Mouse (Mus musculus) urinary bladder, adult 18-20 months (tissue): ENCODE data around the gene Tsen2.

Experiments used
- DNase-seq, 2 experiments: peaks; one replicate each; pipeline ENCODE4 v3.0.0; 2022; ENCODE audit warnings: low spot score in 2 of 2, mixed read lengths in 2 of 2

The Tsen2 gene

GRCm38 (mm10) chr6:115595667-115596066 lies 51.2 kb downstream of the Tsen2 start:
- DNase-seq: no peak

DNA sequence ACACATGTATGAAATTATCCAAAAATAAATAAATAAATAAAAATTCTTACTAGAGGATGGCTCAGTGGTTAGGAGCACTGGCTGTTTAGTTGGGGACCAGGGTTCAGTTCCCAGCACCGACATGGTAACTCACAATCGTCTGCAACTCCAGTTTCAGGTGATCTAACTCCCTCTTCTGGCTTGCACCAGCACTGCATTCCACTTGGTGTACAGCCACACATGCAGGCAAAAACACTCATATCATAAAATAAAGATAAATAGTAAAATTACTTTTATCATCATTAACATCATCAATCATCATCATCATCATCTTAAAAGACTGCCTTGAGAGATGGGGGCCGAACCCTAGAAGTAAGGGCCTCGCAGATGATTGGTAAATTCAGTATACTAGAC lies 56.9 kb downstream of the Tsen2 start:
- no peak for DNase-seq

DNA sequence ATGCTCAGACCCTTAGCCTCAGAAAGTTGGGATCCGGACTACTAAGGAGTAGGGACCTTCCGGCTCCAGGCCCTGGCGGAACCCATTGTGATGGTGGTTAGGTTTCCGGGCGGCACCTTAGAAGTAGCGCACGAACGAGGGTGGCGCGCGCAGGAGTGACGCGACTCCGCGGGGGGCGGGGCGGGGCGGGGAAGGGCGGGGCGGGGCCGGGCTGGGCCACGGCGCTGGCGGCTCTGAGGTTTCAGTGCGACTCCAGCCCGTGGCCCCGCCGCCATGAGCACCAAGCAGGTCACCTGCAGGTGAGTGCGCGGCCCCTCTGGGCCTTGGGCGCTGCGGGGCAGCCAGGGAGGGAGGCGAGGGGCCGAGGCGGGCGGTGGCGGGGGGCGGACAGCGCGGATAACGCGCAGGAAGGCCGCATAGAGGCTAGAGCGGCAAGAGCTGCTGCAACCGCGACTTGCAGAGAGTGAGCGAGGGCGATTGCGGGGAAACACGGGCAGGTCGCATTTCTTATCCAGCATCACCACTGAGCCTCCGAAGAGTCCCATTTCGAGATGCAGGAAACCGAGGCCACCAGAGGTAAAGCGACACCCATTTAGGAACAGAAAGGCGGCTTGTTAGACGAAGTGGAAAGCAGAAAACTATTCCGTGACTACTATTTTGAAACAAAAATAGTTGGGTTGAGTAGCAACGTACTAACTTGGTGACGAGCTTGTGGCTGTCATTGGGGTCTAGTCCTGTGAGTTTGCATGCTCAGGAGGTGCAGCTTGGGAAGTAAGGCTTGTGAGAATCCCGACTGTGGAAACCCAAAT lies 57.5 kb downstream of the Tsen2 start, which contains the start of gene Mkrn2:
Gene Mkrn2 (plus strand): TSS at position 188 of the 809 bp plus-strand sequence.
- DNase-seq: peak; percentile 64 to 83

DNA sequence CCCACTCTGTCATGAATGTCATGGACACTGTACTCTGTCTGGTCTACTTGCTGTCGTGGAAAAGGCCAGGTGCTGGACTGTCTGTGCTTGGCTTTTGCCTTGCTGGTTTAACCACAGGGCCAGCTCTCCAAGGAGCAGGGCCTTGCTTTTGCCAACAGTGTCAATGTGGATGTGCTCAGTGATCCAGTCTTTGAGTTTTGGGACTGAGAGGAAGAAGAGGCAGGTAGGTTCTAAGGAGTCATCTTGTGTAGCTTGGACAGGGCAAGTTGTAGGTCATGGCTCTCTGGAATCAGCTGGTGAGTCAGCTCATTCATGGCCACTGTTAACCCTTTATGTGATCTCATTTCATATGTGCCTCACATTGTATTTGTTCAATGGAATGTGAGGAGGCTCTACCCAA lies 62.0 kb downstream of the Tsen2 start:
- no peak for DNase-seq

DNA sequence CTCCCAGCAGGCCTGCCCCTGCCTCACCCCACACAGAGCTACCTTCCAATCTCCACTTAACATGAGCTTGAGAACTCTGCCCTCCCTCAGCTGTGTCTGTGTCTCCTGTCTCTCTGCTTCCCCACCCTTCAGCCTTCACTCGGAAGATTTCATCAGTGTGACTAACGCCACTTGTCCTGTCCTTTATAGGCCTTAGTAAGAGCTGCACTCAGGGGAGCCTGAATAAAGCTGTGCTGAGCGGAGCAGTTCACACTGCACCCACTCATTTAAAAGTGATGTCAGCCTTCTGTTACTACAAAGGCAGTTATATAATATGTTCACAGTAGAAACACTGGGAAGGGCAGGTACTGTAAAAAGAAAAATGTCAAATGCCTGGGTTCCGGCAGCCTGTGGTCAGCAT lies 63.0 kb downstream of the Tsen2 start:
- DNase-seq: no peak

DNA sequence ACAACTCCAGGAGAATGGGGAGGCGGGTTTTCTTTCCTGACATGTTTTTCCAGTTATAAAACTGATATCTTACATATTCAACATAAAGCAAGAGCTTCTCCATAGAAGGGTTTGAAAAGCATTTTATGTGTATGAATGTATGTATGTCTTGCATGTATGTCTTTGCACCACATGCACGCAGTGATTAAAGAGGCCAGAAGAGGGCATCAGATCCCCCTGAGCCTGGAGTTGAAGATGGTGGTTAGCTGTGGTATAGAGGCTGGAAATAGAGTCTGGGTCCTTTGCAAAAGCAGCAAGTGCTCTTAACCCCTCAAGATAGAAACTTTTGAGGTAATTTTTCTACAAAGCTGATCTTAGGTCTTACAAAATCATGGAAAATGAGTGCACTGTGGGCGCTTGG lies 64.7 kb downstream of the Tsen2 start:
- no peak for DNase-seq

DNA sequence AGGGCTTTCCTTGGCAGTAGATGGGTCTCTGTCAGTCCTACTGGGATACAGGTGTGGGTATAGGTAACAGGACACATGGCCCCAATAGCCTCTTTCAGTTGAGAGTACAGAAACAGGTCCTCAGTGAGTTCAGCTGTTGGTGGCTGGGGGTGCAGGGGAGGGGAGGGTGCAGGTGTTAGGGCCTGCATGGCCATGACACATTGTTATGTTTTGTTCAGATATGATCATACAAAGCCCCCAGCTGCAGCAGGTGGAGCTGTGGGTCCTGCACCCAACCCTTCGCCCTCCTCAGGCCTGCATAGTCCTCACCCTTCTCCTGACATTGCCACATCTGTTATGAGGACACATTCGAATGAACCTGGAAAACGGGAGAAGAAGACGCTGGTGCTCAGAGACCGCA lies 65.8 kb downstream of the Tsen2 start:
- DNase-seq: no peak

DNA sequence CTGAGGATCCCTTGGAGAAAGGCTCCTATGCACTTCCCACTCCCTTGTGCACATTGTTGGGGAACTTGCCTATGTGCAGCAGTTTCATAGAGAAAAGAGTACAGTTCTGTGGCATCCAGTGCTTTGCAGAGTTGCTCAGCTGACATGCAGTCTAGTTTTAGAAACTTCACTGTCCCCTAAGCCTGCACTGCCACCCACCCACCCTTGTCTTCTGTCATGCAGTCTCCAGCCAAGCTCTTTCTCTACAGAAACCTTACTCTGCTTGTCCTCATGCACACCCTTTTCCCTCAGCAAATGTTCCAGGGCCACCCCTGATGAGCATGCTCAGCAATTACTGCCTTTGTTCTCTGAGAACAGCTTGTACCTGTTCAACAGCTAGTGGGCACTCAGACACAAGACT lies 69.3 kb downstream of the Tsen2 start:
- no peak for DNase-seq

DNA sequence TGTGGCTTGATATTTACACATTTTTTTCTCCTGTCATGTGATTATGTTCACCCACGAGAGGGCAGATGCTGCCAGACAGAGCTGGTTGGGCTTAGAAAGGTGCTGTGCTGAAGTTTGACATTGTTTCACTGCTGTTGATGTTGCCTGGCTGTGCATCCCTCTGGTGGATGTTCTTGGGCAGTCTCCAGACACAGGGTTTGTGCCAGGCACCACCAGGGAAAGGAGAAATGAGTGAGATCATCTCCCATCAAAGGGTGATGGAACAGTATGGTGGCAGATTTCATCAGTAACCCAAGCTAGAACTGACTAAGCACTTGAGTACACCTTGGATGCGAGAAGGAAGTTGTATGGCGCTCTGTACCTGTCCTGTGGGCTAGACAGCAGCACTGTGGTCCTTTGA lies 71.5 kb downstream of the Tsen2 start:
- no peak for DNase-seq

- DNase-seq: no peak
Observed at GRCm38 (mm10) chr6:115619818-115620217, 75.4 kb downstream of the Tsen2 start.

- no peak for DNase-seq
Observed at GRCm38 (mm10) chr6:115620942-115621341, 76.5 kb downstream of the Tsen2 start.

DNA sequence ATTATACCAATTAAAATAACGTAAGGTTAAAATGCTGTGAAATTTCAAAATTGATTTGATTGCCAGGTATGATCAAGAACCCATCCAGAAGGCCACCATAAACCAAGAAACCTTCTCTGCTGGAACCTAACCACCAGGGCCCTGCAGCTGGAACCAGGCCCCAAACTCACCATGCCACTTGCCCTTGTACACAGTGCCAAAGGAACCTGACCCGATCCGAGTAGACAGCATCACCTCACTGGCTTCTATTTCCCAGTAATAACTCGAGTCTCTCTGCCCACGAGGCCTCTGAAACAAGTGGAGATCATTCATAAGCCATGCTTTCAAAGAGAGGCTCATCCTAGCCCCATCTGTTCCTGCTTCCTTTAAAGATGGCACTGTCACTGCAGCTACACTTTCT lies 81.7 kb downstream of the Tsen2 start:
- DNase-seq: no peak
